Mouse (Mus musculus) spleen, postnatal 14 days (tissue): ENCODE measurements at regions not wholly inside any gene's neighbourhood (a gene's known extent, or its start where the extent isn't known, plus 50 kb on each side); places are given as distances from the start of the nearest gene placed in this dataset.

Source experiments
- DNase-seq, 2 experiments: peaks; one replicate each; pipeline ENCODE4 v3.0.0; 2021 to 2022; ENCODE audit warnings: low spot score in 2 of 2

GRCm38 (mm10) chr5:74121861-74122630 is 53.8 kb upstream of the Usp46 start:
- DNase-seq, result no peak

GRCm38 (mm10) chr5:74126015-74126896 is 58.0 kb upstream of the Usp46 start:
- DNase-seq, result peak; percentile 52 to 57

GRCm38 (mm10) chr5:74127518-74127917 is 59.3 kb upstream of the Usp46 start:
- no peak for DNase-seq

GRCm38 (mm10) chr5:74129636-74130035 is 61.4 kb upstream of the Usp46 start:
- no peak for DNase-seq

GRCm38 (mm10) chr5:74132671-74133070 is 62.4 kb upstream of the Rasl11b start:
- no peak for DNase-seq

- no peak for DNase-seq
Measured at GRCm38 (mm10) chr5:74136377-74136776, 58.7 kb upstream of the Rasl11b start.

- no peak for DNase-seq
Measured at GRCm38 (mm10) chr5:74136868-74137439, 58.1 kb upstream of the Rasl11b start.

- no peak for DNase-seq
Measured at GRCm38 (mm10) chr5:74143994-74144393, 51.1 kb upstream of the Rasl11b start.

GRCm38 (mm10) chr5:74144765-74145164 is 50.3 kb upstream of the Rasl11b start:
- DNase-seq, result no peak
